Mouse (Mus musculus) hindbrain, embryonic 10.5 days (tissue): ENCODE results near the gene Hhat. TPM values are rescaled to one million over a fixed set of nuclear protein-coding genes. Genes with fewer than 3 reads are reported as not detected.

Source experiments
- DNase-seq: peaks from one replicate; pipeline ENCODE4 v3.0.0-alpha.2; 2017; ENCODE audit warnings: low spot score
- H3K27ac ChIP-seq: fragments of 300-500 bp; sonication (generic); 2 replicates; pipeline ENCODE4 v1.5.1; 2016; ENCODE audit warnings: mild to moderate bottlenecking, moderate library complexity
- H3K27me3 ChIP-seq: fragments of 300-500 bp; sonication (generic); 2 replicates; pipeline ENCODE4 v1.6.1; 2016; ENCODE audit warnings: mild to moderate bottlenecking; ENCODE audit not compliant: poor library complexity, insufficient read depth, severe bottlenecking
- H3K36me3 ChIP-seq: fragments of 300-500 bp; sonication (generic); 2 replicates; pipeline ENCODE4 v1.6.1; 2016; ENCODE audit warnings: mild to moderate bottlenecking, moderate library complexity
- H3K4me1 ChIP-seq: fragments of 300-500 bp; sonication (generic); replicated peaks from 2 replicates; pipeline ENCODE4 v1.6.1; 2016; ENCODE audit warnings: mild to moderate bottlenecking
- H3K4me3 ChIP-seq: fragments of 300-500 bp; sonication (generic); 2 replicates; pipeline ENCODE4 v1.5.1; 2016; ENCODE audit warnings: mild to moderate bottlenecking, moderate library complexity
- H3K9me3 ChIP-seq: fragments of 300-500 bp; sonication (generic); 2 replicates; pipeline ENCODE4 v1.6.1; 2016; ENCODE audit warnings: mild to moderate bottlenecking, moderate library complexity
- WGBS: fragments of 180-500 bp; shearing (Covaris S2); methylation state at CpG from one replicate; pipeline ENCODE4 v1.1.7; 2016; 5-methylcytosine and 5-hydroxymethylcytosine counted together
- polyA plus RNA-seq: library from polyadenylated mRNA; unstranded; fragments of >200 nt; fragmentation: Nextera tagmentation; extraction: Ambion mirVana; gene quantifications from 2 replicates; pipeline ENCODE4 v1.2.1, GENCODE M21; 2016

Hhat gene
- polyA plus RNA-seq, 1 experiment from 2014 or later, result 8.9 TPM

DNA sequence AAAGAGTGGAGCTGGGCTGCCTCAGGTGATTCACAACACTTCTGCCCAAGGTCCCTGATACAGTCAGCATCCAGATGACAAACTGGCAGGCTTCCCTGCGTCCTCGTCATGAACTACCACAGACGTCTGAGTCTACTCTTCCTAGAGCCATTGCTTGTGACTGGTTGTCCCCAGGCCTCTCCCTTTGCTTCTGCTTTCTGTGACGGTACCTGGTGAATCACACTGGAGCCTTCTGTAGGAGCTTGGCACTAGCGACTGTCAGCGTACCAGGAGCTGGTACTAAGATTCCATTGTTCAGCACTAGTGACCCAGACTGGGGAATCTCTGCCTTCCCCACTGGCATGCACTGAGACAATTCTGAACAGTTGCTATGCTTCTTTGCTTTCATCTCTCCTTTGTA, 297.9 kb downstream of the Hhat start:
- no peak overlapping the region for H3K4me3 ChIP-seq
- no peak overlapping the region for H3K27ac ChIP-seq
- H3K4me1 ChIP-seq, result no peaks in the 10 kb centered on the region
- H3K9me3 ChIP-seq, result no peaks in the 10 kb centered on the region
- 90% methylated on average over 6 of the region's 6 CpGs for WGBS
- no peaks in the 10 kb centered on the region for H3K27me3 ChIP-seq
- H3K36me3 ChIP-seq, result no peaks in the 10 kb centered on the region
- DNase-seq, result no peak

DNA sequence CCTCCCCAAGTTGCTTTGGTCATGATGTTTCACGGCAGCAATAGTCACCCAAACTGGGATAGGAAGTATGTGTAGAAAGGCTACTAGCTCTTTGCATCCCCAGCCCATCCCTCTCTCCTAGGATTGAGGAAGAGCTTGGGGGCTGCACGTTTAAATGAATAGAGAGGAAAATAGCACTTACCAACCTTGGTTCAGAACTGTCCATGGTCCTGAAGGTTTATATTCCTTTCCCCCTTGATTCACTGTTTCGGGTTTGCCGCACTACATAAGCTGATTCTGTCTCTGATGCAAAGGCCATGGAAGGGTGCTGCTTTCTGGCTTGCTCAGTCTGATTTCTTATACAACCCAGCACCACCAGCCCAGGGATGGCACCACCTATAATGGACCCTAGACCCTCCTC, 298.7 kb downstream of the Hhat start:
- Histone ChIP-seq H3K9me3 (no peaks in the 10 kb centered on the region), H3K27ac (no peak overlapping the region), H3K27me3 (no peaks in the 10 kb centered on the region), H3K36me3 (no peaks in the 10 kb centered on the region), H3K4me3 (no peak overlapping the region), H3K4me1 (no peaks in the 10 kb centered on the region)
- 74% methylated on average over 4 of the region's 4 CpGs for WGBS
- DNase-seq, result no peak

DNA sequence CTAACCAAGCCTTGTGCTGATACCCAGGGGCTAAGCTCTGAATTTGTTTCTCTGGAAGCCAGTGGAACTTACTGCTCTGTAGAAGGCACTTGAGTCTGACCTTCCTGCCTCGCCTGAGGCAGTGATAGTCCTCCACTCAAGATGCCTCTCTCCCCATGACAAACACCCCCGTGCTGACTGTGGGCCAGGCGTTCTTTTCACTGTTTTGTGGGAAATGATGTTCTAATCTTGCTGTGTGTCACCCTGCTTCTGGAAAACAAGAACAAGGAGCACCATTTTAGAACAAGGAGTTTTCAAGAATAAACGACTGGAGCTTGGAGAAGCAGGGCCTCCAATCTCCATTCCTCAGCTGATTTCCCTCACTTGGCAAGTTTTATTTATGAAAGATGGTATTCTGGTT, 307.3 kb downstream of the Hhat start:
- no peaks in the 10 kb centered on the region for H3K27me3 ChIP-seq
- no peaks in the 10 kb centered on the region for H3K9me3 ChIP-seq
- no peak overlapping the region for H3K4me3 ChIP-seq
- no peaks in the 10 kb centered on the region for H3K36me3 ChIP-seq
- H3K4me1 ChIP-seq, result no peaks in the 10 kb centered on the region
- H3K27ac ChIP-seq, result no peak overlapping the region
- 80% methylated on average over 4 of the region's 4 CpGs for WGBS
- DNase-seq, result no peak

- no peaks in the 10 kb centered on the region for H3K9me3 ChIP-seq
- peak; percentile 64 for DNase-seq
- 81% methylated on average over 6 of the region's 6 CpGs for WGBS
- H3K27me3 ChIP-seq, result no peaks in the 10 kb centered on the region
- no peak overlapping the region for H3K4me3 ChIP-seq
- H3K36me3 ChIP-seq, result no peaks in the 10 kb centered on the region
- H3K27ac ChIP-seq, result no peak overlapping the region
- peaks cover 18% of the 10 kb centered on the region for H3K4me1 ChIP-seq
Observed at GRCm38 (mm10) chr1:192457526-192458206, 313.4 kb downstream of the Hhat start.

- H3K36me3 ChIP-seq, result no peaks in the 10 kb centered on the region
- peaks cover 18% of the 10 kb centered on the region for H3K4me1 ChIP-seq
- 78% methylated on average over 3 of the region's 3 CpGs for WGBS
- no peak overlapping the region for H3K4me3 ChIP-seq
- no peak for DNase-seq
- H3K27ac ChIP-seq, result no peak overlapping the region
- no peaks in the 10 kb centered on the region for H3K27me3 ChIP-seq
- no peaks in the 10 kb centered on the region for H3K9me3 ChIP-seq
Observed at GRCm38 (mm10) chr1:192457037-192457436, 314.0 kb downstream of the Hhat start.

DNA sequence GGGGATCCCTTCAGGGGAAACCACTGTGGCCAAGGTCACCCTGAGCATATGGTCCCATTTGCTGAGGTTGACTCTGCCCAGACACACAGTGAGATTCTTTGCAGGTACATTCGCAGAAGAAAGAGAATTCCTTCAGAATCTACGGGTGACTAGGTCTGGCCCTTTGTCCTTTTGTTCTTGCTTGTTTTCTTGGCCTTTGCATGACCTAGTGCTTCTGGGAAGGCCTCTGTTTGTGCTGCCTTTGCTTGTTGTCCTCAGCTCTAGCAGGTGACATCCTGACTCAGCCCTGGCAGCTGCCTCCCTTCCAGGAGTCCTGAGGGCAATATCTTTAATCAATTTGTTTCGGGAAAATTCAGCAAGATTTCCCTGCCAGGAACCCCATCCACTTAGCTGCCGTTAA, 316.0 kb downstream of the Hhat start:
- no peak for DNase-seq
- no peaks in the 10 kb centered on the region for H3K9me3 ChIP-seq
- H3K27ac ChIP-seq, result peak overlapping the region; percentile 12; the same call in 1 of the 2 replicates
- H3K4me3 ChIP-seq, result no peak overlapping the region
- H3K36me3 ChIP-seq, result no peaks in the 10 kb centered on the region
- peaks cover 18% of the 10 kb centered on the region for H3K4me1 ChIP-seq
- whole genome bisulfite sequencing, result 48% methylated on average over 4 of the region's 4 CpGs
- H3K27me3 ChIP-seq, result no peaks in the 10 kb centered on the region

DNA sequence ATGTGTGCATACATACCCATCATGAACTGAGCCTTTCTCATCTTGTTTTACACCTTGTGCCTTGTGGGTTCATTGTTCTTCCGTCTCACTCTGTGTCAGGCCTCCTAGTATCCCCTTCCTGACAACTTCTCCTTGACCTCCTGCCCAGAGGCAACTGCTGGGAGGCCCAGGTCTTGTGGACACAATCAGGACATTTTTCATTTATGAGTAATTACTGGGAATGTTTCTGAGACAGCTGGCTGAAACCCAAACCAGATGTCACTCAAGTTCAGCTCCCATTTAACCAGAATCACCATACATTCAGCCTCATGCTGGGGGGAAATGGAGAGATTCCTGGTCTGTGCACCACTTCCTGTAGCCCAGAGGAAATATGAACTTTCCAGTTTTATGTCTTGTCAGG, 316.5 kb downstream of the Hhat start:
- Histone ChIP-seq H3K27me3 (no peaks in the 10 kb centered on the region), H3K36me3 (no peaks in the 10 kb centered on the region), H3K9me3 (no peaks in the 10 kb centered on the region), H3K27ac (peak overlapping the region; percentile 12; the same call in 1 of the 2 replicates), H3K4me1 (peaks cover 18% of the 10 kb centered on the region), H3K4me3 (no peak overlapping the region)
- no peak for DNase-seq
- WGBS, result 49% methylated on average over 1 of the region's 1 CpGs

- Histone ChIP-seq H3K9me3 (no peaks in the 10 kb centered on the region), H3K36me3 (no peaks in the 10 kb centered on the region), H3K27ac (no peak overlapping the region), H3K4me1 (peaks cover 18% of the 10 kb centered on the region), H3K27me3 (no peaks in the 10 kb centered on the region), H3K4me3 (no peak overlapping the region)
- 76% methylated on average over 4 of the region's 4 CpGs for WGBS
- DNase-seq, result no peak
Observed at GRCm38 (mm10) chr1:192451722-192452121, 319.3 kb downstream of the Hhat start.

GRCm38 (mm10) chr1:192450425-192450824, 320.6 kb downstream of the Hhat start:
- H3K36me3 ChIP-seq, result no peaks in the 10 kb centered on the region
- peaks cover 15% of the 10 kb centered on the region for H3K4me1 ChIP-seq
- DNase-seq, result no peak
- H3K27me3 ChIP-seq, result no peaks in the 10 kb centered on the region
- H3K4me3 ChIP-seq, result no peak overlapping the region
- no peaks in the 10 kb centered on the region for H3K9me3 ChIP-seq
- no peak overlapping the region for H3K27ac ChIP-seq

DNA sequence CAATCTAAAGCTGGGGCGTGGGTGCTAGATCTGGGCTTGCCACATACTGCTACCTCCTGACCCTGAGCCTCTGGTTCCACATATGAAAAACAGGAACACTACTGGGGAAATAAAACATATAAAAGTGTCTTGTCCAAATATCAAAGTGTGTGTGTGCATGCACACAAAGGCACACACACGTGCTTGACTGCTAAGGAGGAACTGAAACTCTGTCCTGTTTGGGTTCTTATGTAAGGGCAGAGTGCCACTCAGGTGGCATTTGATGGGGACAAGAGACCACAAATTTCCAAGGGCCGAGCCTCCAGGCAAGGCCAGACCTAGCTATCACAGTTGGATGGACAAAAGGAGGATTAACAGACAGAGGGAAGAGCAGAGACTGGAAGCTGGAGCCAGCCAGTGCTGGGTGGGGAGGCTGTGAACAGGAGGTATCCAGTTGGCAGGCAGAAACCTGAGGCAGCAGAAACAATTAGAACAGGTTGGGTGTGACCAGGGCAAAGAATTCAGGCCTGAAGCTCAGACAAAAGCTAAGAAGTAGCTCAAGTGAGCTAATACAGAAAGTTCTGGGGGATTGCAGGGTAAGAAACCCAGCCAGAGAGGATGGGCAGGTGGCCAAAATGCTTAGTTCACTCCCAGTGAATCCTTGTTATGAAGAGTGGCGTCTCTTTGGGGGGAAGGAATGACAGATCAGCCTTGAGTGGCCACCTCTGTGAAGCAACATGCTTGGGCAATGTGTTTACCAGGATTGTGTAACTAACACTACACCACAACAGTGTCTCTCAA, 321.3 kb downstream of the Hhat start:
- 77% methylated on average over 4 of the region's 4 CpGs for WGBS
- Histone ChIP-seq H3K9me3 (no peaks in the 10 kb centered on the region), H3K27me3 (no peaks in the 10 kb centered on the region), H3K36me3 (no peaks in the 10 kb centered on the region), H3K27ac (no peak overlapping the region), H3K4me1 (peaks cover 9% of the 10 kb centered on the region), H3K4me3 (no peak overlapping the region)
- DNase-seq, result no peak

- Histone ChIP-seq H3K4me1 (no peaks in the 10 kb centered on the region; the same call in 1 of the 2 replicates), H3K27me3 (no peaks in the 10 kb centered on the region), H3K4me3 (no peak overlapping the region), H3K9me3 (no peaks in the 10 kb centered on the region), H3K27ac (no peak overlapping the region), H3K36me3 (no peaks in the 10 kb centered on the region)
- WGBS, result 82% methylated on average over 1 of the region's 1 CpGs
- DNase-seq, result no peak
Observed at GRCm38 (mm10) chr1:192448512-192448911, 322.5 kb downstream of the Hhat start.

- H3K4me3 ChIP-seq, result no peak overlapping the region
- no peaks in the 10 kb centered on the region for H3K27me3 ChIP-seq
- H3K4me1 ChIP-seq, result no peaks in the 10 kb centered on the region
- 71% methylated on average over 2 of the region's 2 CpGs for WGBS
- H3K36me3 ChIP-seq, result no peaks in the 10 kb centered on the region
- H3K27ac ChIP-seq, result no peak overlapping the region
- no peaks in the 10 kb centered on the region for H3K9me3 ChIP-seq
- no peak for DNase-seq
Observed at GRCm38 (mm10) chr1:192447666-192448065, 323.4 kb downstream of the Hhat start.
